Mouse (Mus musculus) neural tube, embryonic 14.5 days (tissue): ENCODE data around the gene Nipa2. TPM values are rescaled to one million over a fixed set of nuclear protein-coding genes. Genes with fewer than 3 reads are reported as not detected.
A peak's percentile ranks its signal among the peaks of the same experiment; 100 is the strongest.

ENCODE experiments used
- ATAC-seq: fragments of 200-750 bp; cut with Nextera tagmentation; 2 replicates; pipeline ENCODE4 v1.8.0; 2017; ENCODE audit warnings: low read depth, mild to moderate bottlenecking, moderate TSS enrichment, moderate library complexity
- H3K27ac ChIP-seq: fragments of 300-500 bp; sonication (generic); 2 replicates; pipeline ENCODE4 v1.5.1; 2014; ENCODE audit warnings: low read depth, mild to moderate bottlenecking, control low read depth, low read length, moderate library complexity, mixed read lengths
- H3K27me3 ChIP-seq: fragments of 300-500 bp; sonication (generic); 2 replicates; pipeline ENCODE4 v1.6.1; 2014; ENCODE audit warnings: low read length; ENCODE audit not compliant: control insufficient read depth, insufficient read depth
- H3K36me3 ChIP-seq: fragments of 300-500 bp; sonication (generic); 2 replicates; pipeline ENCODE4 v1.6.1; 2014; ENCODE audit warnings: low read length, mixed read lengths; ENCODE audit not compliant: control insufficient read depth, insufficient read depth
- H3K4me1 ChIP-seq: fragments of 300-500 bp; sonication (generic); 2 replicates; pipeline ENCODE4 v1.6.1; 2014; ENCODE audit warnings: low read length; ENCODE audit not compliant: control insufficient read depth, insufficient read depth
- H3K4me2 ChIP-seq: fragments of 300-500 bp; sonication (generic); 2 replicates; pipeline ENCODE4 v1.6.1; 2014; ENCODE audit warnings: mild to moderate bottlenecking, low read depth, low read length, control low read depth
- H3K4me3 ChIP-seq: fragments of 300-500 bp; sonication (generic); 2 replicates; pipeline ENCODE4 v1.5.1; 2014; ENCODE audit warnings: low read depth, low read length, control low read depth, mixed read lengths
- H3K9ac ChIP-seq: fragments of 300-500 bp; sonication (generic); replicated peaks from 2 replicates; pipeline ENCODE4 v1.6.1; 2014; ENCODE audit warnings: low read depth, mild to moderate bottlenecking, control low read depth, low read length, mixed read lengths
- H3K9me3 ChIP-seq: fragments of 300-500 bp; sonication (generic); 2 replicates; pipeline ENCODE4 v1.6.1; 2016; ENCODE audit warnings: low read length; ENCODE audit not compliant: control insufficient read depth
- WGBS: fragments of 180-500 bp; shearing (Covaris S2); extraction: QIAGEN DNeasy Blood & Tissue Kit; methylation state at CpG from one replicate; pipeline ENCODE4 v1.1.7; 2014; 5-methylcytosine and 5-hydroxymethylcytosine counted together
- polyA plus RNA-seq: library from polyadenylated mRNA; unstranded; fragments of >200 nt; fragmentation: Nextera tagmentation; extraction: Ambion mirVana; gene quantifications from 2 replicates; pipeline ENCODE4 v1.2.1, GENCODE M21; 2014

Gene Nipa2
- polyA plus RNA-seq = 38.5 and 47.9 TPM in 2 replicates

DNA sequence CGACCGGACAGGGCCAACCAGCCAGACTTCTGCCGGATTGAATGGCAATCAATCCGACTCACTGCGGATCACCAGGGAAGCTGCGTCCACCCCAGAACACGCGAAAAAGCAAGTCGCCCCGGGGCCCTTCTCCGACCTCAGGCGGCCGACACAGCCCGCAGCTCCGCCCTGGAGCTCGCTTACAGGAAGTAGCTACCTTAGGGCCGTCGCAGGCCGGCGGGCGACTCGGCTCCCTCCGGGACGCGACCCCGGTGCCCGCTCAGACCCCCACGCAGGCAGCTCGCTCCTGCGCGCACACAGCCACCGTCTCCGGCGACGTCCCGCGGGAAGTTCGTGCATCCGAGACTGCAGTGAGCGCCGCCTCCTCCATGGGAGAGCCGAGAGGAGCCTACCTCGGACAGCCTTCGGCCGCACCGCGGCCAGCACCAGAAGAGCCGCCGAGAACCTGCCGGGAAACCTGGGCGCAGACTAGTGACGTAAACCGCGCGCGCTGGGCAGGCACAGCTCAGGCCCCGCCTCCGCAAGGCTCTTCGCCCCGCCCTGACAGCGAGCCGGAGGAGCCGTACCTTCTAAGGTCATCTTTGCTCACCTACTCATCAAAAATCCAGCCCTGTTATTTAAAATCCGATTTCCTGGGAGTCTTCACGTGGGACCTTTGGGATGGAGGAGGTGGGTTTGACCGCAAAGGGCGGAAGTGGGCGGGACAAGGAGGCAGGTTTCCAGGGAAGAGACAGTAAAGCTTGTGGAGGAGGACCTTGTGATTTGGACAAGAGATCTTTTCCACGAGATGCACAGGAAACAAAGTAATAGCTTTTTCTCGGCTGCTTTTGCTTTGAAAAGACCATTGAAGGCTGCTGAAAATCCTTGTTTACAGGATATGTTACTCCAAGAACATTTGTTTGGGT, at the start of gene Nipa2:
TSS of gene Nipa2 (minus strand) at position 473 of the 905 bp plus-strand sequence.
- WGBS = under 1% methylated on average over 70 of the region's 70 CpGs
- H3K9me3 ChIP-seq = no peaks in the 10 kb centered on the region; the same call in 1 of the 2 replicates
- H3K36me3 ChIP-seq = no peaks in the 10 kb centered on the region
- H3K9ac ChIP-seq = peak within 1 kb of the TSS; percentile 94
- peaks cover 10% of the 10 kb centered on the region; the same call in 1 of the 2 replicates for H3K4me1 ChIP-seq
- ATAC-seq = peak; percentile 98
- H3K4me3 ChIP-seq = peak within 1 kb of the TSS; percentile 98
- peak within 1 kb of the TSS; percentile 87 for H3K27ac ChIP-seq
- H3K27me3 ChIP-seq = no peaks in the 10 kb centered on the region
- peak within 1 kb of the TSS; percentile 62 for H3K4me2 ChIP-seq

DNA sequence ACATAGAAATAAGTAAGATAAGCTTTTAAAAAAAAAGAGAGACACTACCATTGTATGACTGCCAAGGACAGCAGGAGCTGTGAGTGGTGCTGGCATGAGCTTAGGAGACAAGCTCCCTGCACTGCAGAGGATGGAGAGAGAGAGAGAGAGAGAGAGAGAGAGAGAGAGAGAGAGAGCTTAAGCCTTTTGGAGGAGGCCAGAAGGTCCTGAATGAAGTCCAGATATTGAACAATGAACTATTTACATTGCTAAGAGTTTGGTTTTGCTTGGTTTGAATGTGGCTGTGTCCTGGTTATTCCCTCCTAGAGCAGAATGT, 48.7 kb upstream of the Nipa2 start:
- no peaks in the 10 kb centered on the region for H3K36me3 ChIP-seq
- no peaks in the 10 kb centered on the region for H3K4me1 ChIP-seq
- no peak for ATAC-seq
- H3K4me2 ChIP-seq = no peak overlapping the region
- no peak overlapping the region for H3K4me3 ChIP-seq
- H3K9ac ChIP-seq = no peak overlapping the region
- H3K27ac ChIP-seq = no peak overlapping the region
- H3K27me3 ChIP-seq = no peaks in the 10 kb centered on the region
- no peaks in the 10 kb centered on the region for H3K9me3 ChIP-seq

DNA sequence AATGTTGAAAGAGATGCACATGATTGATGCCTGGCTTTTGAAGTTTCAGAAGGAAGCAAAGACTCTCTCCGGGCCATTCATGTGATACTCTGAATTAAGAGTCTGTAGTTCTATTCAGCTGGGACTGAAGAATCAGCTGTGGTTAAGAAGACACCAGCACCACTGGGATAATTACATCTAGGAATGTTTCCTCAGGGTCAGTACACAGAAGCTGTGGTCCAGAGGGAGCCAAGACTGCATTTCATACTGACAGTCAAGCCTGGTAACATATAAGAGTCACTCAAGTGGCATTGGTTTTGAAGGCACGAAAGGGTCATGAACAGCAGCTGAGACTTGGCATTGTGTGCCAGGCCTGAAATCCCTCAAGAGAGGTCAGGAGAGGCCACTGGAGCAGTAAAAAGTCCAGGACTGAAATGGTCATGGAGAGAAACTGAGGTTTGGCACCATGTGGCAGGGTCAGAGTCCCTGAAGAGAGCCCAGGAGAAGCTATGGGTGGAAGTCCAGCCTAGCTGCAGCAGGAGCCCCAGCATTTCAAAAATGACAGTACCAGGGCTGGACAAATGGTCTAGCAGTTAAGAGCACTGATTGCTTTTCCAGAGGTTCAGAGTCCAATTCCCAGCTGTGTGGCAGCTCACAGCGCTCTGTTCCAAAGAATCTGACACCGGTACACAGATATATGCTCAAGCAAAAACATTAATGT, 48.2 kb upstream of the Nipa2 start:
- H3K36me3 ChIP-seq = no peaks in the 10 kb centered on the region
- no peaks in the 10 kb centered on the region for H3K9me3 ChIP-seq
- H3K9ac ChIP-seq = no peak overlapping the region
- no peak for ATAC-seq
- no peak overlapping the region for H3K27ac ChIP-seq
- H3K4me1 ChIP-seq = no peaks in the 10 kb centered on the region
- WGBS = 69% methylated on average over 4 of the region's 4 CpGs
- H3K4me2 ChIP-seq = no peak overlapping the region
- no peak overlapping the region for H3K4me3 ChIP-seq
- no peaks in the 10 kb centered on the region for H3K27me3 ChIP-seq

DNA sequence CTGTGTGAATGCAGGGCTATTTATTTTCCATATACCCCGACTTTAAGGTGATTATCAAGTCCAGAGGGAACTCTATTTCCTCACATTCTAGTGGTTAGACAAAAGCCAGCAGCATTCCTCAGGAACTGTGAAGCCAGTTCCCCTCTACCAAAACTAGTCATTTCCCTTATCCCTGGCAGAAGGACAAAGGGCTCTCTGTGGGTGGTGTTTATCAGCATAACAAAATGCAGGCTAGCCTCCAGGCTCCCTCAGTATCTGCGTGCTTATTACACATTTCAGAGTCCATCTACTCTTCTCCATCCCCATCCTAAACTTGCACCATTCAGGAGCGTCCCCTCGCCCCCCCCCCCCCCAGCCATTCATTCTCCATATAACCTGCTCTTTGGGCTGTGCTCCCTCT, 36.7 kb upstream of the Nipa2 start:
- no peak overlapping the region for H3K4me3 ChIP-seq
- ATAC-seq = 0 out of 2 replicates have a peak, but pooled peaks have one; percentile 16
- H3K9me3 ChIP-seq = no peaks in the 10 kb centered on the region
- no peaks in the 10 kb centered on the region for H3K36me3 ChIP-seq
- H3K4me2 ChIP-seq = no peak overlapping the region
- H3K9ac ChIP-seq = no peak overlapping the region
- H3K4me1 ChIP-seq = 0 out of 2 replicates have a peak, but pooled peaks cover 3% of the 10 kb centered on the region
- no peak overlapping the region for H3K27ac ChIP-seq
- WGBS = 0% methylated on average over 3 of the region's 4 CpGs
- H3K27me3 ChIP-seq = no peaks in the 10 kb centered on the region

DNA sequence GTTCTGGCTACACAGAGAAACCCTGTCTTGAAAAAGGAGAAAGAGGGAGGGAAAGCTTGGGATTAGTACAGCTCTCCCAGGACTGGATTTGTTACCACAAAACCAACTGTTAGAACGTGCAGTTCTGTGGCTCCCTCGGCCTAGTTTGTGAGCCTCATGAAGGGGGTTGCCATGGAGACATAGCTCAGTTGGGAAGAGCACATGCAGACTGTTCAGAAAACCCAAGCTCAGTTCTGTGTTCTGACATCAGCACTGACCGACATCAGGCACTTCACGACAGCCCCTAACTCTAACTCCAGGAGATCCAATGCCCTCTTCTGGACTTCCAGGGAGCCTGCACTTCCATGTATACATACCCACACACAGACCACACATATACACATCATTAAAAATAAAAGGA, 32.7 kb upstream of the Nipa2 start:
- ATAC-seq = peak; percentile 73; the same call in 1 of the 2 replicates
- Histone ChIP-seq H3K36me3 (no peaks in the 10 kb centered on the region), H3K27me3 (no peaks in the 10 kb centered on the region), H3K4me3 (no peak overlapping the region), H3K4me2 (no peak overlapping the region), H3K4me1 (0 out of 2 replicates have a peak, but pooled peaks cover 3% of the 10 kb centered on the region), H3K9ac (no peak overlapping the region), H3K9me3 (no peaks in the 10 kb centered on the region), H3K27ac (no peak overlapping the region)
- WGBS = 40% methylated on average over 4 of the region's 4 CpGs

DNA sequence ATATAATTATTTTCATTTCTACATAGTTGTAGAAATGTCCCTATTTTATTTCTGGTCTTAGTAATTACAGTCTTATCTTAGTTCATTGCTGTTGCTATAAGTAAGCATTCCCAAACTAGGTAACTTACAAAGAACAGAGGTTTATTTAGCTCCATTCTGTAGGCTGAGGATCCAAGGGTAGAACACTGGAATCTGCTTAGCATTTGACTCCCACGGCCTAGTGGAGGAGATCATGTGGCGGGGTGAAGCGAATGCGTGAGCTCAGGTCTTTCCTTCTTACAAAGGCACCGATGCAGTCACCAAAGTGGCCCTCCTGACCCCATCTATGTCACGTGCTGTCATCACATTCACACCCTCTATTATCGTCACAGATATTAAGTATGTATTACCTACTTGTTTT, 29.6 kb upstream of the Nipa2 start:
- 95% methylated on average over 7 of the region's 7 CpGs for WGBS
- H3K9ac ChIP-seq = no peak overlapping the region
- no peak overlapping the region for H3K27ac ChIP-seq
- no peak overlapping the region for H3K4me2 ChIP-seq
- no peak overlapping the region for H3K4me3 ChIP-seq
- no peaks in the 10 kb centered on the region for H3K9me3 ChIP-seq
- no peaks in the 10 kb centered on the region for H3K27me3 ChIP-seq
- no peaks in the 10 kb centered on the region for H3K36me3 ChIP-seq
- no peaks in the 10 kb centered on the region for H3K4me1 ChIP-seq
- no peak for ATAC-seq

DNA sequence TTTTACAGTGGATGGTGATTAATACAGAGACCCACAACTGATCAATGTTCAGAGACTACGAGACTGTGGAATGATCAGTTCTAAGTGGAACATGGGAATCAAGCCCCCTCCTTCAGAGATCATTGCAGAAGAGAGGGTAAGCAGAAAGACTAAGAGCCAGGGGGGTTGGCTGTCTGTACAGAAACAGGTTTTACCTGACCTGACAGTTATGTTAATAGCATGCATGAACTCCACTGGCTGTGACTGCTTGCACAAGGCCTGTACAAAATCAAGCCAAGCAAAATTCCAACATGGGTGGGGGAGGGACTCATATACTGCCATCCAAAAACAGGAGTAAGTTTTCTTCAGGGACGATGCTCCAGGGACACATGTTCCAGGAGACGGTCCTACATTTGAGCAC, 28.9 kb upstream of the Nipa2 start:
- H3K4me1 ChIP-seq = no peaks in the 10 kb centered on the region
- H3K4me3 ChIP-seq = no peak overlapping the region
- no peak overlapping the region for H3K4me2 ChIP-seq
- H3K27ac ChIP-seq = no peak overlapping the region
- no peak for ATAC-seq
- H3K9ac ChIP-seq = no peak overlapping the region
- no peaks in the 10 kb centered on the region for H3K9me3 ChIP-seq
- no peaks in the 10 kb centered on the region for H3K36me3 ChIP-seq
- H3K27me3 ChIP-seq = no peaks in the 10 kb centered on the region
- WGBS = 98% methylated on average over 3 of the region's 3 CpGs

DNA sequence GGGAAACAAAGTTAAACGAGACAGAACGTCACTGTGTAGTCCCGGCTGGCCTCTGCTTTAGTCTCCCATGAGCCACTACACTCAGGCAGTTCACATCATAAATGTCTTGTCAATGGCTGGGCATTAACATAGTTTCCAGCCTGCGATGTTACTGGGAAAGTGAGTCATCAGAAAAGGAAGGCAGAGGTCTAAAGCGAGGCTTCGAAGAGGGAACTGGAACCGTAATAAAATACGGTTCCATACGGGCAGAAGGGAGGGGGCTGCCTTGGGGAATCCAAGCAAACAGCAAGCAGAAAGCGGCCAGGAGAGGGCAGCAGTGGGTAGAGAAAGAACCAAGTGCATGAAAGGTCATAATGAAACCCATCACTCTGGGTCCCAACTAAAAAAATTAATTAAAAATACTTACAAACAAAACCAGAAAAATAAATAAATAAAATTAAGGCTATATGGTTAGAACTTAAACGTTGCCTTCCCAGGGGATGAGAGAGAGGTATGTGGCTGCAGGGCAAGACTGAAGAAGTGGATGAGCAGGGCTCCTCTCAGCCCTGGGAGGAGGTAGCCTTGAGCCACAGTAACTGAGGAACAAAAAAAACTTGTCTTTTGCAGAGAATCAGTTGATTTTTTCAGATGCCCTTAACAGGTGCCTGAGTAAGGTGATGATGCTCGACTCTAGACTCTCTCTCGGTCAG, 24.4 kb upstream of the Nipa2 start:
- Histone ChIP-seq H3K4me3 (no peak overlapping the region), H3K9me3 (no peaks in the 10 kb centered on the region), H3K4me1 (no peaks in the 10 kb centered on the region), H3K9ac (no peak overlapping the region), H3K4me2 (peak overlapping the region; percentile 29; the same call in 1 of the 2 replicates), H3K36me3 (0 out of 2 replicates have a peak, but pooled peaks cover 3% of the 10 kb centered on the region), H3K27me3 (no peaks in the 10 kb centered on the region), H3K27ac (no peak overlapping the region)
- peak; percentile 89 for ATAC-seq
- WGBS = 32% methylated on average over 13 of the region's 13 CpGs
